Mouse (Mus musculus): ENCODE measurements around the gene Psen1.

DNA sequence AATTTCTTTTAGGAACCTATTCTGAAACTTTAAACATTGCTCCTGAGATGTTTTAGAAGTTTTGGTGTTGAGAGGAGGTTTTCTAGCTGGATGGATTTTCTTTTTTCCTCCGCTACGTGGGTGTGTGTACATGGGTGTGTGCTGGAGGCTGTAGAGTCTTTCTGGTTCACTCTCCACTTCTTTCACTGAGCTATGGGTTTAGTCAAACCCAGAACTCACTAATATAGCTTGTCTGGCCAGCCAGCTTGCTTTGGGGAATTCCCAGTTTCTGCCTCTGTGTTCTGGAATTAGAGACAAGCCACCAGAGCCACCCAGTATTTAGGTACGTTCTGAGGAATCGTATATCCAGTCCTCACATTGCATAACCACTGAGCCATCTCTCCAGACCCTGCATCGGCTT lies 6.1 kb downstream of the Psen1 start:
- TF ChIP-seq CTCF (IDR thresholded peaks at IDR 0.05; ENCODE audit: extremely low read depth, insufficient read depth, insufficient read length, insufficient replicate concordance) (no peak), POLR2A (IDR thresholded peaks at IDR 0.05; ENCODE audit: low read depth, low read length) (no peak)

All from spleen, adult 2 months (tissue).